Mouse (Mus musculus): Measurements from ENCODE around the gene Gm8068. TPM values are rescaled to one million over a fixed set of nuclear protein-coding genes. Genes with fewer than 3 reads are reported as not detected.
"Not testable (repeated sequence)": the region's sequence is repeated elsewhere in the genome, so short reads cannot be mapped to it uniquely, and the experiment has no call there.

The Gm8068 gene
- total RNA-seq (2012; rRNA removed) (not detected in 2 replicates), total RNA-seq (2014; rRNA removed) (not detected in 2 replicates), polyA plus RNA-seq (2012; ENCODE audit: insufficient read length, low read depth) (not detected in 2 replicates)

DNA sequence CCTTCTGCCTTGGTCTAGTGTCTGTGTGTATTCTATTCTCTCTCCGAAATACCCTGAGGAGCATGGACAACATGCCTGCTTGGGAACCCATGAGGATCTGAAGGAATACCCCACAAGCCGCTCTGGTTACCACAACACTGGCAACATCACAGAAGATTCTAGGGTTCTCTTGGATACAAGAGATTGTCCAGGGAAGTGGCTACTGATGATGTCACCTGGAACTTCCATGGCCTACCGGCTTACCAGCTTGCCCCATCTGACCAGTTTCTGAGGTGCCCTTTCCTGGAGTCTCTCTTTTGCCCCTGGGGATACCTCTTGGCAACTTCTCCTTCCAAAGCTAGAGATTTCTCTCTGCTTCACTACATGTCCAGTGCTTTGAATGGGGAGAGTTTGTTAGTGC lies at the start of gene Gm8068:
Gm8068 (minus strand) TSS at position 101 of the 400 bp plus-strand sequence.
- dilution Hi-C loops (cut with MboI; ENCODE audit: extremely low pct_ligation_motif_present, extremely low pct_unique_long_range_greater_than_20kb, low sequenced_read_pairs); DNase-seq (ENCODE audit: extremely low read depth); H3K4me1 ChIP-seq (ENCODE audit: control insufficient read depth in 1 of 2, insufficient read depth in 2 of 2): not testable (repeated sequence)

DNA sequence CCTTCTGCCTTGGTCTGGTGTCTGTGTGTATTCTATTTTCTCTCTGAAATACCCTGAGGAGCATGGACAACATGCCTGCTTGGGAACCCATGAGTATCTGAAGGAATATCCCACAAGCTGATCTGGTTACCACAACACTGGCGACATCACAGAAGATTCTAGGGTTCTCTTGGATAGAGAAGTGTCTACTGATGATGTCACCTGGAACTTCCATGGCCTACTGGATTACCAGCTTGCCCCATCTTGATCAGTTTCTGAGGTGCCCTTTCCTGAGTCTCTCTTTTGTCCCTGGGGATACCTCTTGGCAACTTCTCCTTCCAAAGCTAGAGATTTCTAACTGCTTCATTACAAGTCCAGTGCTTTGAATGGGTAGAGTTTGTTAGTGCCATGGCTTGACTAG lies 48.8 kb upstream of the Gm8068 start, which contains the start of gene Gm7929:
Gm7929 (minus strand) TSS at position 101 of the 400 bp plus-strand sequence.
- H3K79me2 ChIP-seq (replicated peaks; ENCODE audit: control insufficient read depth, extremely low read depth, insufficient read depth, poor library complexity, severe bottlenecking) = not testable (repeated sequence)

More for the DNA sequence above, at the start of gene Gm8068:
- H3K9me3 ChIP-seq (replicated peaks; ENCODE audit: low read length); H3K27me3 ChIP-seq (replicated peaks); H3K79me2 ChIP-seq (replicated peaks; ENCODE audit: control insufficient read depth, extremely low read depth, insufficient read depth, poor library complexity, severe bottlenecking); H3K4me2 ChIP-seq (ENCODE audit: insufficient read depth, low read depth, poor library complexity, severe bottlenecking); H3K9ac ChIP-seq (ENCODE audit: insufficient read depth, low read depth); H3K36me3 ChIP-seq (replicated peaks in 1 of 2; ENCODE audit: control insufficient read depth in 1 of 2, insufficient read depth in 1 of 2, low read length in 1 of 2); H3K4me3 ChIP-seq (replicated peaks in 1 of 3; ENCODE audit: low read depth in 2 of 3, low read length in 2 of 3, poor library complexity in 1 of 3); in situ Hi-C loops (cut with MboI; ENCODE audit: low pct_ligation_motif_present, low pct_unique_long_range_greater_than_20kb, low sequenced_read_pairs); H3K27ac ChIP-seq (ENCODE audit: insufficient read depth, low read depth): not testable (repeated sequence)

DNA sequence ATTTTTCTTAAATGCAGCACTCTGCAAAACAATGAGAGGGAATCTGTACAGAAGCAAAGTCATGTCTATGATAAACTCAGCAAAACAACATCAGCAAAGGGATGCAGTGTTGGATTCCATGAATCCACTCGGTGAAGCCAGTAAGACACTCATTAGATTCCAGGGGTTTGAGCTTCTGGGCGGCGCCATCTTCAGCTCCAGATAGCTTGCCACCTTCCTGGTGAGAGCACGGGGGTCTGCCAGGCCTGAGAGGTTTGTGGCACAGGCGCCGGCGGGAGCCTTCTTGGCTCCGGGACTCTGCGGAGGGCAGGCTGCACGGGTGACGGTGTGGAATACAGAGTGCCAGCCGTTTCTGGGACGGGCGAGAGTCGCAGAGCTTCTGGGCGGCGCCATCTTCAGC lies 21.8 kb upstream of the Gm8068 start:
- DNase-seq (ENCODE audit: extremely low read depth); dilution Hi-C loops (cut with MboI; ENCODE audit: extremely low pct_ligation_motif_present, extremely low pct_unique_long_range_greater_than_20kb, low sequenced_read_pairs): not testable (repeated sequence)

More for the DNA sequence above, 48.8 kb upstream of the Gm8068 start, which contains the start of gene Gm7929:
- H3K9ac ChIP-seq (ENCODE audit: insufficient read depth, low read depth); H3K4me3 ChIP-seq (replicated peaks in 1 of 3; ENCODE audit: low read depth in 2 of 3, low read length in 2 of 3, poor library complexity in 1 of 3); dilution Hi-C loops (cut with MboI; ENCODE audit: extremely low pct_ligation_motif_present, extremely low pct_unique_long_range_greater_than_20kb, low sequenced_read_pairs); in situ Hi-C loops (cut with MboI; ENCODE audit: low pct_ligation_motif_present, low pct_unique_long_range_greater_than_20kb, low sequenced_read_pairs); H3K4me1 ChIP-seq (ENCODE audit: control insufficient read depth in 1 of 2, insufficient read depth in 2 of 2); H3K27ac ChIP-seq (ENCODE audit: insufficient read depth, low read depth); H3K4me2 ChIP-seq (ENCODE audit: insufficient read depth, low read depth, poor library complexity, severe bottlenecking); H3K9me3 ChIP-seq (replicated peaks; ENCODE audit: low read length); H3K27me3 ChIP-seq (replicated peaks); DNase-seq (ENCODE audit: extremely low read depth); H3K36me3 ChIP-seq (replicated peaks in 1 of 2; ENCODE audit: control insufficient read depth in 1 of 2, insufficient read depth in 1 of 2, low read length in 1 of 2): not testable (repeated sequence)

DNA sequence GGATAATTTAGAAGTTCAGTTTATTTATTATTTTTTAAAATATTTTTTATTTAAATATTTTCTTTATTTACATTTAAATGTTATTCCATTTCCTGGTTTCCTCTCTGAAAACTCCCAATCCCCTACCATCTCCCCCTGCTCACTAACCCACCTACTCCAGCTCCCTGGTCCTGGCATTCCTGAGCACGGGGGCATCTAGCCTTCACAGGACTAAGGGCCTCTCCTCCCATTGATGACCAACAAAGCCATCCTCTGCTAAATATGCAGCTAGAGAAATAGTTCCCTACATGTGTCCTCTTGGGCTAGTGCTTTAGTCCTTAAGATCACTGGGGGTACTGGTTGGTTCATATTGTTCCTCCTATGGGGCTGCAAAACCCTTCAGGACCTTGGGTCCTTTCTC lies 15.5 kb upstream of the Gm8068 start:
- in situ Hi-C loops (cut with MboI; ENCODE audit: low pct_ligation_motif_present, low pct_unique_long_range_greater_than_20kb, low sequenced_read_pairs); H3K79me2 ChIP-seq (replicated peaks; ENCODE audit: control insufficient read depth, extremely low read depth, insufficient read depth, poor library complexity, severe bottlenecking); H3K36me3 ChIP-seq (replicated peaks in 1 of 2; ENCODE audit: control insufficient read depth in 1 of 2, insufficient read depth in 1 of 2, low read length in 1 of 2); H3K4me2 ChIP-seq (ENCODE audit: insufficient read depth, low read depth, poor library complexity, severe bottlenecking); H3K4me3 ChIP-seq (replicated peaks in 1 of 3; ENCODE audit: low read depth in 2 of 3, low read length in 2 of 3, poor library complexity in 1 of 3); H3K27me3 ChIP-seq (replicated peaks); H3K4me1 ChIP-seq (ENCODE audit: control insufficient read depth in 1 of 2, insufficient read depth in 2 of 2); dilution Hi-C loops (cut with MboI; ENCODE audit: extremely low pct_ligation_motif_present, extremely low pct_unique_long_range_greater_than_20kb, low sequenced_read_pairs); DNase-seq (ENCODE audit: extremely low read depth); H3K27ac ChIP-seq (ENCODE audit: insufficient read depth, low read depth); H3K9me3 ChIP-seq (replicated peaks; ENCODE audit: low read length); H3K9ac ChIP-seq (ENCODE audit: insufficient read depth, low read depth): not testable (repeated sequence)

More for the DNA sequence above, 21.8 kb upstream of the Gm8068 start:
- H3K36me3 ChIP-seq (replicated peaks in 1 of 2; ENCODE audit: control insufficient read depth in 1 of 2, insufficient read depth in 1 of 2, low read length in 1 of 2); H3K4me3 ChIP-seq (replicated peaks in 1 of 3; ENCODE audit: low read depth in 2 of 3, low read length in 2 of 3, poor library complexity in 1 of 3); in situ Hi-C loops (cut with MboI; ENCODE audit: low pct_ligation_motif_present, low pct_unique_long_range_greater_than_20kb, low sequenced_read_pairs); H3K27ac ChIP-seq (ENCODE audit: insufficient read depth, low read depth); H3K79me2 ChIP-seq (replicated peaks; ENCODE audit: control insufficient read depth, extremely low read depth, insufficient read depth, poor library complexity, severe bottlenecking); H3K4me1 ChIP-seq (ENCODE audit: control insufficient read depth in 1 of 2, insufficient read depth in 2 of 2); H3K9ac ChIP-seq (ENCODE audit: insufficient read depth, low read depth); H3K4me2 ChIP-seq (ENCODE audit: insufficient read depth, low read depth, poor library complexity, severe bottlenecking); H3K9me3 ChIP-seq (replicated peaks; ENCODE audit: low read length); H3K27me3 ChIP-seq (replicated peaks): not testable (repeated sequence)

DNA sequence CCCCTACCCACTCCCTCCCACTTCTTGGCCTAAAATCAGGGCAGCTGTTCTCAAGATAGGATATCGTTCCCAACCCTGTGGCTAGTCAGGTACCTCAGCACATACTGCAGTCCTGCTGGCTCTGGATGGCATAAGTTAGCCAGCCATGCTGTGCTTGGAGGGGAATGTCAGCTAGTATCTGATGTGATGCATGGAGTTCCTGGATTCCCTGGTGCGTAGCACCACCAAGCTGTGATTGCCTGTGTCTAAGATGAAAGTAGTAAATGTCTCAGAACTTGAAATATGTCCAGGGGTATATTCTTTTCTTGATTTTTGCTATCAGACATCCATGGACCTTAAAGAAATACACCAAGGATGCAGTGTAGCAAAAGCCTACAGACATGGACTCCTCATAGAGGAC lies 53.5 kb downstream of the Gm8068 start:
- in situ Hi-C loops (cut with MboI; ENCODE audit: low pct_ligation_motif_present, low pct_unique_long_range_greater_than_20kb, low sequenced_read_pairs) = not testable (repeated sequence)

More for the DNA sequence above, 53.5 kb downstream of the Gm8068 start:
- H3K4me2 ChIP-seq (ENCODE audit: insufficient read depth, low read depth, poor library complexity, severe bottlenecking); H3K4me3 ChIP-seq (replicated peaks in 1 of 3; ENCODE audit: low read depth in 2 of 3, low read length in 2 of 3, poor library complexity in 1 of 3); H3K9ac ChIP-seq (ENCODE audit: insufficient read depth, low read depth); H3K27me3 ChIP-seq (replicated peaks); dilution Hi-C loops (cut with MboI; ENCODE audit: extremely low pct_ligation_motif_present, extremely low pct_unique_long_range_greater_than_20kb, low sequenced_read_pairs); H3K4me1 ChIP-seq (ENCODE audit: control insufficient read depth in 1 of 2, insufficient read depth in 2 of 2); H3K36me3 ChIP-seq (replicated peaks in 1 of 2; ENCODE audit: control insufficient read depth in 1 of 2, insufficient read depth in 1 of 2, low read length in 1 of 2); H3K27ac ChIP-seq (ENCODE audit: insufficient read depth, low read depth); H3K79me2 ChIP-seq (replicated peaks; ENCODE audit: control insufficient read depth, extremely low read depth, insufficient read depth, poor library complexity, severe bottlenecking); H3K9me3 ChIP-seq (replicated peaks; ENCODE audit: low read length); DNase-seq (ENCODE audit: extremely low read depth): not testable (repeated sequence)

Data from CH12.LX (cell line).